Mouse (Mus musculus) spleen, embryonic (tissue): ENCODE data around the gene Xpo5.

ENCODE experiments used
- CTCF ChIA-PET: fragments of 350-600 bp; sonication (Branson Sonifier 250); formaldehyde crosslinking; loops from one replicate; lab custom pipeline; 2022; lab: Charles Lee

Xpo5 gene

DNA sequence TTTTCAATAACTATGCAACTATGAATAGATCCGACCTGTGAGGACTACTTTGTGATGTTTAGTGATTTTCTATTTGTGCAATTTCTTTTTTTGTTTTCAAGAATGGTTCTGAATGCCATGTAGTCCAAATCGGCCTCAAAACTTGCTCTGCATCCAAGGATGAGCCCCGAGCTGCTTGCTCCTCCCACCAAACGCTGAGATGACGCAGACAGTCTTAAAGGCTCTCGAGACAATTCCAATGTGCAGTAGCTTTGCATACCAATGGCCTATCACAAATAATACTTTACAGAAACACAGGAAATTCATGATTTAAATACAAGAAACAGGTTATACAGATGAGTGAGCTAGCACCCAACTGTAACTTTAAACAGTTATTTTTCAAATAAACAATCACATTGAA, 1.4 kb upstream of the Xpo5 start:
- CTCF ChIA-PET: no interaction called here

DNA sequence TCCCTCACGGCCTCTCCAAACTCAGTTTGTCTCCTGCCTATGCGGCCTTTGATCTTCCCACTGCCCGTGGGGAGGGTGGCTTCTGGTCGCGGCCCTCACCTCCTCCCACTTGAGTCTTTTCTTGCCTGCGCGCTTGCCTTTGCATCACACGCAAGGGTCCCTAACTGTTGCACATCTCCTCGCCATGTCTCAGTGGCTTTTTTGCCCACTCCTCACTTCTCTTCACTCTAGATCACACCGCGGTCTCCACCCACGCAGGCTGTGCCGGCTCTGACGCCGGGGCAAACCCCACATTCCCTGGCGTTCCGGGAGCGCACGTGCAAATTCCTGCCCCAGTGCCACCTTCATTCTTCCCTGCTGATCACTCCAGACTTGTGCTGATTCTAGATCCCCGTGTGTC, 496 bp downstream of the Xpo5 start:
- CTCF ChIA-PET: no interaction called here

DNA sequence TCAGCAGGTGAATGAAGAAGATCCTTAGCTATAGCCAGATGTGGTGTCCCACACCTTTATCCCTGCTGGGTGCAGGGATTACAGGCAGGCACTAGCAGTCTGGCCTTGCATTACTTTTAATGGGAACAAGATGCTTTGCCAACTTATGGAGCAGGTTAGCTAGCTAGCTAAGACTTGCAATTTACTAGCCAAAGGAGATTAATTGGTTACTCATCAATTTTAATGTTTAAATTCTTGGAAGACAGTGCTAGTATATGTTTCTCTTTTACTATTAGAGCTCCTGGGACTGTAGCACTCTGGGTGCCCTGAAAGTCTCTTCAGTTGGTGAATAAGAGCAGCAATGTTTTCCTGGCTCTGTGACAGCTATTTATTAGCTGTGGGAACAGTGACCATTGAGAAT, 4.1 kb downstream of the Xpo5 start:
- CTCF ChIA-PET: no interaction called here

DNA sequence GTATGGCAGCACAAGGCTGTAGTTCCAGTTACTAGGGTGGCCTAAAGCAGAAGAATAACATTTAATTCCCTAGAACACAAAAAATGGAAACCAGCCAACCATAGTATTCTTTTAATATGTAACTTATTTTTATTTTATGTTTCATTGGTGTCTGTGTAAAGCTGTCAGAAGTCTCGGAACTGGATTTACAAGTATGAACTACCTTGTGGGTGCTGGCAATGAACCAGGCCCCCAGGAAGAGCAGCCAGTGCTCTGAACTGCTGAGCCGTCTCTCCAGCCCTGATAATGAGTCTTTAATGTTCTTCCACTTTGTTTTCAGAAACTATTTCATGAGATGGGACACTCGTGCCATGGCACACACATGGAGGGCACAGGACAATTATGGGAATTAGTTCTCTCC, 8.0 kb downstream of the Xpo5 start:
- CTCF ChIA-PET: no interaction called here

DNA sequence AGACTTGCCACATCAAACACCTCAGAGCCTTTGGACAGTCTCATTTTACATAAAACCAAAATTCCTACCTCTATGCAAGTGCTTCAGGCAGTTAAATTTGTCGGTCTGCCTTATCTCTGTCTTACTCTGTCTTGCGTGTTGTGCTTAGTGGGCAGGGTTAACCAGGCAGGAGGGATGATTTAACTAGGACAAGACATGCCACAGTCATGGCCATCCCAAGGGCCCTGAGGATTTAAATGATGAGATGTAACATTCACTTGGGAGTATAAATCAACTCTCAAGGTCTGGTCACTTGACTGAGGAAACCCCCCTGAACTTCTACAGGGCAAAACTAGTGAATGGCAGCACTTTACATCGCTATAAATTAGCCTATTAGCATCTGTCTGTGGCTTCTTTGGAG, 19.0 kb downstream of the Xpo5 start:
- CTCF ChIA-PET: no interaction called here

- CTCF ChIA-PET: no interaction called here
These were observed 25.0 kb downstream of the Xpo5 start for GRCm38 (mm10) chr17:46227576-46227975.

GRCm38 (mm10) chr17:46236067-46236466, 33.5 kb downstream of the Xpo5 start:
- CTCF ChIA-PET: no interaction called here

- CTCF ChIA-PET: interaction anchor here (0.6 kb wide), 1 partner anchor 1127 kb away, joined by 7 read pairs; no protein-coding TSS in a partner anchor
These were observed 34.5 kb downstream of the Xpo5 start for GRCm38 (mm10) chr17:46237079-46237478.

GRCm38 (mm10) chr17:46237480-46237879, 34.9 kb downstream of the Xpo5 start:
- CTCF ChIA-PET: interaction anchor here (0.6 kb wide), 1 partner anchor 134 kb away, joined by 11 read pairs; no protein-coding TSS in a partner anchor

- CTCF ChIA-PET: no interaction called here
These were observed 37.0 kb downstream of the Xpo5 start for GRCm38 (mm10) chr17:46239516-46240114.

- CTCF ChIA-PET: no interaction called here
These were observed 38.9 kb downstream of the Xpo5 start for GRCm38 (mm10) chr17:46241471-46241870.

- CTCF ChIA-PET: no interaction called here
These were observed 39.7 kb downstream of the Xpo5 start for GRCm38 (mm10) chr17:46242274-46242673.

DNA sequence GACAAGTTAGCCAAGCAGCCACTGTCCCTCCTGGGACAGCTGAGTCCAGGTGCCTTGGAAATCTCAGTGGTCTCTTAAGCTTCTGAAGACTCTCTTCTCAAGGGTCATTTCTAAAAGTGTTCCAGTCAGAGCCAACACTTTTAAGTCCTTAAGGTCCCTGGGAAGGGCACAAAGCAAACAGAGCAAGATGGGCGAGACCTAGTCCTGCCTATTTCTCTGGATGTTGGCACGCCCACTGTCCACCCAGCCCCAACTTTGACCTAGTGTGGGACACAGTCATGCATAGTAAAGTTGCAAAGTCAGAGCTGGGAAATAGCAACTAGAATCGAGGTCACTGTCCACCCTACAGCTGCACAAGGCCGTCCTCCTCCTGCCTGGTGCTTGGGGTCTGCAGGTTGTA, 40.4 kb downstream of the Xpo5 start:
- CTCF ChIA-PET: no interaction called here

DNA sequence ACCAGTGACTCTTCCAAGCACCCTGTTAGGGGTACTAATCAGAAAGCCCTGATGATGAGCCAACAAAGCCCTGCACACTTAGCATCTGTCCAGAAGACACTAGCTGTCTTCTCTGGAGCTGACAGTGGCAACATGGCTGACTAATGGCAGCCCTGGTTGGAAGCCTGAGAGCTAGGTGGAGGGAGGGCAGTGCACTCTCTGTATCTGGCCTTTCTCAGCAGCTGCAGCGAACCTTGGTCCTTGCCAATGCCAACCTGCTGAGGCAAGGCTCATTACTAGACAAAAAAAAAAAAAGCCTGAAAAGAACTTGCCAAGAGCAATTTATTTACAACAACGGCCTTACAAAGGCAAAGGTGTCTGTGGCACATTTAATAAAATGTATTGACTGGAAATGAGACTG, 41.0 kb downstream of the Xpo5 start:
- CTCF ChIA-PET: no interaction called here

GRCm38 (mm10) chr17:46244579-46244978, 42.0 kb downstream of the Xpo5 start:
- CTCF ChIA-PET: no interaction called here

- CTCF ChIA-PET: interaction anchor here (0.6 kb wide), 1 partner anchor 695 kb away, joined by 10 read pairs; no protein-coding TSS in a partner anchor
These were observed 45.1 kb downstream of the Xpo5 start, which contains the start of the genes Polr1c and Yipf3 for GRCm38 (mm10) chr17:46247512-46248188. Gene Polr1c, minus strand, starts transcription at chr17:46248054. Gene Yipf3, plus strand, starts transcription at chr17:46248080.

DNA sequence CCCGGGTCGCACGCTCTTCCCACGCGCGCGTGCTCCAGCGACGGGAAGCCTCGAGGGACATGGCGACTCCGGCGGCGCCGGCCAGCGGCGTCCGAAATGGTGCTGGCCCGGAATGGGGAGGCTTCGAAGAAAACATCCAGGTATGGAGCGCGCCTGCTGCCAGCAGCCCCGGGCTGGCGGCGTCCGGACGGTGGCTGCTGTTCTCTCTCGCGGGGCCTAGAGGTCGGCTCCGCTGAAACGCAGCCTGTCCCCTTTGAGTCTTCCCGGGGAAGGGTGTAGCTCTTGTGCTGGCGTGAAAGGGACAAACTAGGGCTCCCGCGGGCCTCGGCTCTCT, 45.6 kb downstream of the Xpo5 start:
- CTCF ChIA-PET: no interaction called here

- CTCF ChIA-PET: no interaction called here
These were observed 48.6 kb downstream of the Xpo5 start for GRCm38 (mm10) chr17:46251174-46251573.

- CTCF ChIA-PET: interaction anchor here (0.6 to 0.7 kb wide), 3 partner anchors 13 to 595 kb away, joined by 3 to 4 read pairs (median 3); no protein-coding TSS in a partner anchor
These were observed 50.2 kb downstream of the Xpo5 start for GRCm38 (mm10) chr17:46252571-46253451.

DNA sequence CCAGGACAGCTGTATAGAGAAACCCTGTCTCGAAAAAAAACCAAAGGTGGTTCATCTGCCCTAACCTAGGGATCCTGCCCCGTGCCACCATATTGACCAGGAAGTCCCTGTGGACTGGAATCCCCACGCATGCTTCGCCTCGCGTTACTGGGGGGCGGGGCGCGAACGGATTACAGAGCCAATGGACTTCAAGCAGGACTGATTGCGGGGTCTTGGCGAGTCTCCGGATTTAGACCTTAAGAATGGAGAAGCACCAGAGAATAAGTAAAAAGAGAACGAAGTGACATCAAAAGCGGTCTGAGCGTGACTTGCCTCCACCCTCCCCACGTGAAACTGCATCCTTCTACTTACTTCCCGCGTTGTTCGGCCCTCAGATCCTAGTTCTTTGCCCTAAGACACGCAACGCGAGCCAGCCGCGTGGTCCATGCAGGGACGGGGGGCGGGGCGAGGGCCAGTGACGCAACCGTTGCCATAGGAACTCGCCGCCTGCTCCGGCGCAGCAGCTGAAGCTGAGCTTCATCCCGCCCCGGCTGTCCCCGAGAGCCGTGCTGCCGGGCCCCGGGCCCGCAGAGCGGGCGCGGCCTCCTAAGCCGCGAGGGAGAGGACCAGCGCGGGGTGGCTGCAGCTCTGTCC, 51.0 kb downstream of the Xpo5 start, which contains the start of gene Lrrc73:
Gene Lrrc73, plus strand, starts transcription at position 80 of the 633 bp plus-strand sequence.
- CTCF ChIA-PET: interaction anchor here (0.6 kb wide), 1 partner anchor 360 kb away, joined by 3 read pairs; no protein-coding TSS in a partner anchor

DNA sequence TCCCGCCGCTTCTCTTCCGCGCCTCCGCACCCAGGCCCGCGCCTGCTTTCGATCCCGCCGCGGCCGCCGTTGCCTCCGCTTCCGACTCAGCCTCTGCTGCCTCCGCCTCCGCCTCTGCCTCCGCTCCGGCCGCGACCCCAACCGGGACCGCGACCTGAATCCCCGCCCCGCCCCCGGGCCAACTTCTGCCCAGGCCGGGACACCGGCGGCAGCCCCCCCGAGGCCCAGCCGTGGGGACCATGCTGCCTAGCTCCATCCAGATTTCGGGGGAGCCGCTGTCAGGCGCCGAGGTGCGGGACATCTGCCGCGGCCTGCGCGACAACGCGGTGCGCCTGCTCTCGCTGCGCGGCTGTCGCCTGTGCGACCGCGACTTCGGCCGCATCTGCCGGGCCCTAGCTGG, 51.5 kb downstream of the Xpo5 start:
- CTCF ChIA-PET: no interaction called here

DNA sequence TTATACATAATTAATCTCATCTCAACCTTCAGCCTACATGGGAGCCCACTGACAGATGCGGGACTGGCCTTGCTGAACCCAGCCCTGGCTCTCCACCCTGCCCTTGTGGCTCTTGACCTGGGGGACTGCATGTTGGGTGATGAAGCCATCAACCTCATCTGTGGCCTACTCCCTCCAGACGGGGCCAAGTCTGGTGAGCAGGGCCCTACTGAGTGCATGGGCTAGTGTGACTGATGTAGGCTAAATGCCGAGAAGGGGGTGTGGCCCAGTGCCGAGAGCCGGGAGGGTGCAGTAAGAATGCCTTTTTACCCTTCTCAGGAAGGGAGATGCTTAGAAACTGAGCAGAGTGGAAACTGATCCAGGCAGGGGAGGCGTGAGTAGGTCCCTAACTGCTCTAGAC, 52.6 kb downstream of the Xpo5 start:
- CTCF ChIA-PET: no interaction called here
